Mouse (Mus musculus) stomach, postnatal 0 days (tissue): ENCODE results near the gene Dnttip1. TPM values are rescaled to one million over a fixed set of nuclear protein-coding genes. Genes with fewer than 3 reads are reported as not detected.

Source experiments
- ATAC-seq: fragments of 200-750 bp; cut with Nextera tagmentation; 2 replicates; pipeline ENCODE4 v1.8.0; 2017; ENCODE audit not compliant: low FRiP score, low TSS enrichment
- DNase-seq: peaks from one replicate; pipeline ENCODE4 v3.0.0-alpha.2; 2016; ENCODE audit warnings: low spot score
- H3K27ac ChIP-seq: fragments of 300-500 bp; sonication (generic); replicated peaks from 2 replicates; pipeline ENCODE4 v1.5.1; 2014; ENCODE audit warnings: mild to moderate bottlenecking, control low read depth
- H3K27me3 ChIP-seq: fragments of 300-500 bp; sonication (generic); 2 replicates; pipeline ENCODE4 v1.6.1; 2014; ENCODE audit warnings: low read length; ENCODE audit not compliant: control insufficient read depth, insufficient read depth
- H3K36me3 ChIP-seq: fragments of 300-500 bp; sonication (generic); 2 replicates; pipeline ENCODE4 v1.6.1; 2014; ENCODE audit warnings: low read length, mixed read lengths; ENCODE audit not compliant: control insufficient read depth, insufficient read depth
- H3K4me1 ChIP-seq: fragments of 300-500 bp; sonication (generic); replicated peaks from 2 replicates; pipeline ENCODE4 v1.6.1; 2014; ENCODE audit warnings: antibody characterized with exemption; ENCODE audit not compliant: control insufficient read depth, insufficient read depth
- H3K4me2 ChIP-seq: fragments of 300-500 bp; sonication (generic); replicated peaks from 2 replicates; pipeline ENCODE4 v1.6.1; 2014; ENCODE audit warnings: low read depth, mild to moderate bottlenecking, control low read depth, moderate library complexity
- H3K4me3 ChIP-seq: fragments of 300-500 bp; sonication (generic); 2 replicates; pipeline ENCODE4 v1.5.1; 2014; ENCODE audit warnings: low read depth, low read length, control low read depth
- H3K9ac ChIP-seq: fragments of 300-500 bp; sonication (generic); 2 replicates; pipeline ENCODE4 v1.6.1; 2014; ENCODE audit warnings: mild to moderate bottlenecking, low read length, control low read depth, mixed read lengths
- H3K9me3 ChIP-seq: fragments of 300-500 bp; sonication (generic); 2 replicates; pipeline ENCODE4 v1.6.1; 2016; ENCODE audit warnings: low read length; ENCODE audit not compliant: control insufficient read depth
- CTCF ChIP-seq: IDR thresholded peaks from 2 replicates; pipeline ENCODE4 v1.5.1; 2016; ENCODE audit warnings: antibody characterized with exemption, low read depth, mild to moderate bottlenecking, moderate library complexity
- EP300 ChIP-seq: optimal IDR thresholded peaks from 2 replicates; pipeline ENCODE3; 2016; ENCODE audit warnings: antibody characterized with exemption
- WGBS: fragments of 180-500 bp; shearing (Covaris S2); extraction: QIAGEN DNeasy Blood & Tissue Kit; methylation state at CpG from one replicate; pipeline ENCODE4 v1.1.7; 2014; 5-methylcytosine and 5-hydroxymethylcytosine counted together
- polyA plus RNA-seq: library from polyadenylated mRNA; unstranded; fragments of >200 nt; fragmentation: Nextera tagmentation; extraction: Ambion mirVana; gene quantifications from 2 replicates; pipeline ENCODE4 v1.2.1, GENCODE M21; 2015

Gene Dnttip1
- polyA plus RNA-seq, 1 experiment from 2014 or later, result 38.0 TPM

- no peaks in the 10 kb centered on the region for H3K27me3 ChIP-seq
- DNase-seq (no peak), ATAC-seq (no peak)
- no peaks in the 10 kb centered on the region for H3K9me3 ChIP-seq
- no peak overlapping the region for H3K27ac ChIP-seq
- no peak overlapping the region for H3K9ac ChIP-seq
- WGBS, result 75% methylated on average over 7 of the region's 7 CpGs
- TF ChIP-seq EP300 (no peak), CTCF (no peak)
- H3K4me2 ChIP-seq, result no peak overlapping the region
- no peaks in the 10 kb centered on the region for H3K36me3 ChIP-seq
- H3K4me3 ChIP-seq, result no peak overlapping the region
- H3K4me1 ChIP-seq, result no peaks in the 10 kb centered on the region
Measured at GRCm38 (mm10) chr2:164778809-164779208, 33.0 kb downstream of the Dnttip1 start.

GRCm38 (mm10) chr2:164779481-164780086 is 33.8 kb downstream of the Dnttip1 start, which contains the start of gene Tnnc2:
Gene Tnnc2, minus strand, starts transcription at chr2:164779967.
- Histone ChIP-seq H3K27me3 (no peaks in the 10 kb centered on the region), H3K4me1 (no peaks in the 10 kb centered on the region), H3K36me3 (no peaks in the 10 kb centered on the region), H3K27ac (no peak within 1 kb of the TSS), H3K4me3 (no peak within 1 kb of the TSS), H3K9ac (no peak within 1 kb of the TSS), H3K9me3 (no peaks in the 10 kb centered on the region), H3K4me2 (no peak within 1 kb of the TSS)
- TF ChIP-seq CTCF (no peak), EP300 (no peak)
- DNase-seq (no peak), ATAC-seq (no peak)
- WGBS, result 63% methylated on average over 8 of the region's 8 CpGs

GRCm38 (mm10) chr2:164781876-164782275 is 36.1 kb downstream of the Dnttip1 start:
- no peaks in the 10 kb centered on the region for H3K36me3 ChIP-seq
- TF ChIP-seq EP300, result no peak
- TF ChIP-seq CTCF, result no peak
- H3K4me3 ChIP-seq, result no peak overlapping the region
- no peak for ATAC-seq
- no peaks in the 10 kb centered on the region for H3K9me3 ChIP-seq
- WGBS, result 68% methylated on average over 4 of the region's 4 CpGs
- no peak for DNase-seq
- no peak overlapping the region for H3K27ac ChIP-seq
- H3K27me3 ChIP-seq, result no peaks in the 10 kb centered on the region
- 0 out of 2 replicates have a peak, but pooled peaks cover 3% of the 10 kb centered on the region for H3K4me1 ChIP-seq
- no peak overlapping the region for H3K9ac ChIP-seq
- no peak overlapping the region for H3K4me2 ChIP-seq

GRCm38 (mm10) chr2:164783926-164784581 is 38.3 kb downstream of the Dnttip1 start:
- Histone ChIP-seq H3K27me3 (no peaks in the 10 kb centered on the region), H3K27ac (no peak overlapping the region), H3K36me3 (no peaks in the 10 kb centered on the region), H3K9me3 (no peaks in the 10 kb centered on the region), H3K4me3 (no peak overlapping the region), H3K4me2 (no peak overlapping the region), H3K9ac (no peak overlapping the region), H3K4me1 (0 out of 2 replicates have a peak, but pooled peaks cover 3% of the 10 kb centered on the region)
- 71% methylated on average over 7 of the region's 7 CpGs for WGBS
- no peak for ATAC-seq
- TF ChIP-seq CTCF (peak; percentile 55), EP300 (no peak)
- DNase-seq, result no peak

GRCm38 (mm10) chr2:164784869-164785420 is 39.2 kb downstream of the Dnttip1 start:
- no peaks in the 10 kb centered on the region; the same call in 1 of the 2 replicates for H3K36me3 ChIP-seq
- peak overlapping the region; percentile 90 for H3K4me2 ChIP-seq
- TF ChIP-seq EP300, result no peak
- TF ChIP-seq CTCF, result no peak
- ATAC-seq (no peak), DNase-seq (no peak)
- H3K27ac ChIP-seq, result peak overlapping the region; percentile 95
- H3K27me3 ChIP-seq, result no peaks in the 10 kb centered on the region
- H3K9me3 ChIP-seq, result no peaks in the 10 kb centered on the region
- H3K4me1 ChIP-seq, result 0 out of 2 replicates have a peak, but pooled peaks cover 3% of the 10 kb centered on the region
- peak overlapping the region; percentile 74 for H3K4me3 ChIP-seq
- H3K9ac ChIP-seq, result peak overlapping the region; percentile 79; the same call in 1 of the 2 replicates
- WGBS, result 6% methylated on average over 7 of the region's 7 CpGs
